Mouse (Mus musculus): ENCODE measurements around the gene Gnaz.

GRCm38 (mm10) chr10:74990584-74991322, 23.8 kb downstream of the Gnaz start:
- TF ChIP-seq CTCF (IDR thresholded peaks at IDR 0.05; ENCODE audit: extremely low read depth, insufficient read depth, low read length) (no peak), POLR2A (IDR thresholded peaks at IDR 0.05; ENCODE audit: extremely low read depth, insufficient read depth, low read length) (no peak)
